Mouse (Mus musculus) embryonic facial prominence, embryonic 11.5 days (tissue): ENCODE data around the gene Snx1. TPM values are rescaled to one million over a fixed set of nuclear protein-coding genes. Genes with fewer than 3 reads are reported as not detected.

Experiments
- ATAC-seq: fragments of 200-750 bp; cut with Nextera tagmentation; replicated peaks from 2 replicates; pipeline ENCODE4 v1.8.0; 2017; ENCODE audit warnings: low read depth; ENCODE audit not compliant: insufficient number of reproducible peaks, low FRiP score, low TSS enrichment
- DNase-seq: peaks from one replicate; pipeline ENCODE4 v3.0.0-alpha.2; 2015; ENCODE audit warnings: low spot score
- H3K27ac ChIP-seq: fragments of 300-500 bp; sonication (generic); replicated peaks from 2 replicates; pipeline ENCODE4 v1.5.1; 2014; ENCODE audit warnings: mild to moderate bottlenecking, low read depth, low read length, control low read depth
- H3K27me3 ChIP-seq: fragments of 300-500 bp; sonication (generic); 2 replicates; pipeline ENCODE4 v1.6.1; 2014; ENCODE audit warnings: mild to moderate bottlenecking, low read length, moderate library complexity, mixed read lengths; ENCODE audit not compliant: control insufficient read depth, insufficient read depth
- H3K36me3 ChIP-seq: fragments of 300-500 bp; sonication (generic); replicated peaks from 2 replicates; pipeline ENCODE4 v1.6.1; 2014; ENCODE audit warnings: low read depth, mild to moderate bottlenecking, low read length, moderate library complexity, mixed read lengths; ENCODE audit not compliant: control insufficient read depth, insufficient read depth
- H3K4me1 ChIP-seq: fragments of 300-500 bp; sonication (generic); 2 replicates; pipeline ENCODE4 v1.6.1; 2014; ENCODE audit warnings: low read length, mixed read lengths; ENCODE audit not compliant: control insufficient read depth, insufficient read depth
- H3K4me2 ChIP-seq: fragments of 300-500 bp; sonication (generic); 2 replicates; pipeline ENCODE4 v1.6.1; 2014; ENCODE audit warnings: low read depth, mild to moderate bottlenecking, control low read depth, low read length, moderate library complexity
- H3K4me3 ChIP-seq: fragments of 300-500 bp; sonication (generic); 2 replicates; pipeline ENCODE4 v1.5.1; 2014; ENCODE audit warnings: low read depth, low read length, control low read depth
- H3K9ac ChIP-seq: fragments of 300-500 bp; sonication (generic); replicated peaks from 2 replicates; pipeline ENCODE4 v1.6.1; 2014; ENCODE audit warnings: mild to moderate bottlenecking, control low read depth, low read length
- H3K9me3 ChIP-seq: fragments of 300-500 bp; sonication (generic); replicated peaks from 2 replicates; pipeline ENCODE4 v1.6.1; 2016; ENCODE audit warnings: mild to moderate bottlenecking, low read length, inconsistent platforms, mixed read lengths; ENCODE audit not compliant: control insufficient read depth
- WGBS: fragments of 180-500 bp; shearing (Covaris S2); extraction: QIAGEN DNeasy Blood & Tissue Kit; methylation state at CpG from one replicate; pipeline ENCODE4 v1.1.7; 2014; 5-methylcytosine and 5-hydroxymethylcytosine counted together
- polyA plus RNA-seq: library from polyadenylated mRNA; unstranded; fragments of >200 nt; fragmentation: Nextera tagmentation; extraction: Ambion mirVana; gene quantifications from 2 replicates; pipeline ENCODE4 v1.2.1, GENCODE M21; 2014

Snx1 gene
- polyA plus RNA-seq, 1 experiment from 2014 or later = 144 TPM

DNA sequence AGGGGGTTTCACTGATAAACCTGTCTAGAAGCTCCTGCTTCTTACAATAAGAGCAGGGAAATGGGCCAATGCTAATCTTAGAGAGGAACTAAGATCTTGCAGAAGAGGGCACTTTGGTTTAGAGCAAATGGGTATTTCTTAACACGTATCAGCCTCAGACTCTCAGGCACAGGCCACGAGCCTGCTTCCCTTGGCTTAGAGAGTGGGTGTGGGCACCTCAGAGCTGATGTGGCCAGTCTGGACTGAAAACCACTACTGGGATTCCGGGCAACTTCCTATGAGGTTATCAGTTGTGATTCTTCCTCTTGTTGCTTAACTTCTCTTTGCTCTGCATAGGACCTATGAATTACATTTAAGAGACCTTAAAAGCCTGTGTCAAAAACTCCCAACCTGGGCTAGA lies 12.0 kb downstream of the Snx1 start:
- 96% methylated on average over 3 of the region's 3 CpGs for WGBS
- no peaks in the 10 kb centered on the region for H3K36me3 ChIP-seq

GRCm38 (mm10) chr9:66110611-66111379 lies 15.6 kb downstream of the Snx1 start:
- peak; percentile 12 for DNase-seq

More for the DNA sequence above, 12.0 kb downstream of the Snx1 start:
- Histone ChIP-seq H3K4me2 (no peak overlapping the region), H3K4me1 (no peaks in the 10 kb centered on the region; the same call in 1 of the 2 replicates), H3K27me3 (no peaks in the 10 kb centered on the region), H3K4me3 (no peak overlapping the region), H3K27ac (no peak overlapping the region), H3K9ac (no peak overlapping the region), H3K9me3 (no peaks in the 10 kb centered on the region)
- DNase-seq (no peak), ATAC-seq (no peak)

DNA sequence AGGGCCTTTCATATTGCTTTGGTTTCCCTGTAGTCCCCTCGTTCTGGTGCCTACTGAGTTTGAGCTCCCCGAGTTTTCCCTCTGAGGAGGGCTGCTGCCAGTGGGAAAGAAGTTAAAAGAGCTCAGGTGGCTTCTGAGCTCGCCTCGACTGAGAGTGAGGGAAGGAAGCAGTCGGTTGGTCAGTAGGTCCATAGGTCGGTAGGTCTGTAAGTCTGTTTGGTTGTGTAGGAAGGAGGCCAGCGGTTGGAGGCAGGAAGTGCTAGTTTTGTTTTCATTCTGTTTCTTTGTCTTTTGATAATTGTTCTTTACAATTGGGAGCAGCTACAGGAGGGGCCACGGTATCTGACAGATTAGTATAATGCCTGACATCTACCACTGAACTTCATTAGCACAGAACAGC lies 16.3 kb downstream of the Snx1 start:
- 49% methylated on average over 8 of the region's 8 CpGs for WGBS
- peak overlapping the region; percentile 31; the same call in 1 of the 2 replicates for H3K27ac ChIP-seq
- H3K36me3 ChIP-seq = no peaks in the 10 kb centered on the region
- H3K4me3 ChIP-seq = no peak overlapping the region
- H3K4me1 ChIP-seq = no peaks in the 10 kb centered on the region; the same call in 1 of the 2 replicates
- no peaks in the 10 kb centered on the region for H3K9me3 ChIP-seq
- ATAC-seq (no peak), DNase-seq (no peak)
- no peak overlapping the region for H3K9ac ChIP-seq
- H3K4me2 ChIP-seq = no peak overlapping the region
- no peaks in the 10 kb centered on the region for H3K27me3 ChIP-seq

More at GRCm38 (mm10) chr9:66110611-66111379, 15.6 kb downstream of the Snx1 start:
- no peak for ATAC-seq
- Histone ChIP-seq H3K4me3 (no peak overlapping the region), H3K9ac (peak overlapping the region; percentile 8; the same call in 1 of the 2 replicates), H3K27ac (peak overlapping the region; percentile 31), H3K9me3 (no peaks in the 10 kb centered on the region), H3K4me2 (no peak overlapping the region), H3K4me1 (no peaks in the 10 kb centered on the region; the same call in 1 of the 2 replicates), H3K36me3 (no peaks in the 10 kb centered on the region), H3K27me3 (no peaks in the 10 kb centered on the region)
- 39% methylated on average over 8 of the region's 8 CpGs for WGBS

DNA sequence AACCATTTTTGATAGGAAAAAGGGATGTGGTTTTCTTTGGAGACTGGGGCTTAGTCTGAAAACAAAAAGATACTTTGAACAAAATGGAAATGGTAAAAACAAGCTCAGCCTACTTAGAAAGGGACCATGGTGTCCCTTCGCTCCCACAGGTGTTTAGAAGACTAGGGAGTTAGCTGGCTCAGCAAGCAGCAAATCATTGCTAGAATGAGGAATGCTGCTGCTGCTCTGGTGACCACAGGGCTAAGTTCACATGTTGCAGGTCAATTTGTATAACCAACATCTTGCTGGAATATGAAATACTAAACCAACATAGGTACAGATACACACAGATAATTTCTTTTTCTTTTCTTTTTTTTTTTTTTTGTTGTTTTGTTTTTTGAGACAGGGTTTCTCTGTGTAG lies 16.8 kb downstream of the Snx1 start:
- no peaks in the 10 kb centered on the region; the same call in 1 of the 2 replicates for H3K4me1 ChIP-seq
- ATAC-seq = no peak
- WGBS = 98% methylated on average over 1 of the region's 1 CpGs
- H3K27me3 ChIP-seq = no peaks in the 10 kb centered on the region
- H3K36me3 ChIP-seq = no peaks in the 10 kb centered on the region
- H3K27ac ChIP-seq = no peak overlapping the region
- H3K9me3 ChIP-seq = no peaks in the 10 kb centered on the region
- H3K4me2 ChIP-seq = no peak overlapping the region
- H3K4me3 ChIP-seq = no peak overlapping the region
- no peak overlapping the region for H3K9ac ChIP-seq
- DNase-seq = no peak

- Histone ChIP-seq H3K36me3 (no peaks in the 10 kb centered on the region; the same call in 1 of the 2 replicates), H3K27me3 (no peaks in the 10 kb centered on the region), H3K9ac (no peak overlapping the region), H3K4me3 (no peak overlapping the region), H3K4me1 (no peaks in the 10 kb centered on the region; the same call in 1 of the 2 replicates), H3K4me2 (no peak overlapping the region), H3K9me3 (no peaks in the 10 kb centered on the region), H3K27ac (no peak overlapping the region)
- no peak for DNase-seq
- WGBS = 90% methylated on average over 8 of the region's 8 CpGs
- no peak for ATAC-seq
These were observed 21.2 kb downstream of the Snx1 start for GRCm38 (mm10) chr9:66105168-66105567.

DNA sequence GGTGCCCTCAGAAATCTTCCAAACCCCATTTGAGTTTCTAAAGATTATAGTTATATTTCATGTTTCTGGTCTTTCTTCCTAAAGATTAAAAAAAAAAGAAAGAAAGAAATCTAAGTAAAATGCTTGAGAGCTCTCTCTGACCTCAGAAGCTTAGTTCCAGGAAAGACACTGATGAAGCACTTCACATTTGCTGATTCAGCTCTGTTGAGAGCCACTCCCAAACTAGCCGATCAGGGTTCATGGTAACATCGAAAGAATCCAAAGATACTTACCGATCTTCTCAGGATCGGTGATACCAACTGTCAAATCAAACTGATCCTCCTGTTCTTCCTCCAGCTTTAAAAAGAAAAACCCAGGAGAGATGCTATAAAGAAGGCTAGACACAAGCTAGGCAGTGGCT lies 21.8 kb downstream of the Snx1 start:
- Histone ChIP-seq H3K36me3 (no peaks in the 10 kb centered on the region; the same call in 1 of the 2 replicates), H3K4me3 (no peak overlapping the region), H3K4me1 (no peaks in the 10 kb centered on the region), H3K4me2 (no peak overlapping the region), H3K9ac (no peak overlapping the region), H3K27me3 (no peaks in the 10 kb centered on the region), H3K9me3 (no peaks in the 10 kb centered on the region), H3K27ac (no peak overlapping the region)
- DNase-seq (no peak), ATAC-seq (no peak)
- 97% methylated on average over 4 of the region's 4 CpGs for WGBS

DNA sequence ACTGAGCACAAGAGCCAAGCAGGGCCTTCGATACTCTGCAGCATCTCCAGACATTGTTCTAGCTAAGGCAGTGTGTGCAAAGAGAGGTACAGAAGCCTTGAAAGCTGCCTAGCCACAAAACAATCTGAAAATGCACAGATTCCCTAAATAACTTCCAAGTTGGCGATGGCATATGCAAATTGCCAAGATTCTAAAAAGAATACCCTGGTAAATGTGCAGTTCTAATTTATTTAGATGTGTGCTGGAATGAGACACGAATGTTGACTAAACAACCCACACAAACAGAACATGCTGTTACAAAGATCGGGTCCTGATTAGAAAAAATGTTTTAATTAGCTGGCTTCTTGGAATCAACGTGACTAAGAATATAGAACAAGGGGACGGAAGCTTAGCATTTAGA lies 23.7 kb downstream of the Snx1 start:
- no peaks in the 10 kb centered on the region; the same call in none of the 2 replicates for H3K36me3 ChIP-seq
- H3K27me3 ChIP-seq = no peaks in the 10 kb centered on the region
- DNase-seq = no peak
- no peak overlapping the region for H3K4me2 ChIP-seq
- H3K9me3 ChIP-seq = no peaks in the 10 kb centered on the region
- no peak for ATAC-seq
- 72% methylated on average over 6 of the region's 6 CpGs for WGBS
- no peaks in the 10 kb centered on the region for H3K4me1 ChIP-seq
- H3K9ac ChIP-seq = no peak overlapping the region
- H3K4me3 ChIP-seq = no peak overlapping the region
- no peak overlapping the region for H3K27ac ChIP-seq

- Histone ChIP-seq H3K9ac (no peak overlapping the region), H3K4me2 (no peak overlapping the region), H3K4me3 (no peak overlapping the region), H3K4me1 (no peaks in the 10 kb centered on the region), H3K9me3 (no peaks in the 10 kb centered on the region), H3K27ac (no peak overlapping the region), H3K27me3 (no peaks in the 10 kb centered on the region), H3K36me3 (peaks cover 3% of the 10 kb centered on the region)
- WGBS = 47% methylated on average over 8 of the region's 8 CpGs
- DNase-seq (no peak), ATAC-seq (no peak)
These were observed 24.8 kb downstream of the Snx1 start for GRCm38 (mm10) chr9:66101577-66101976.
